Mouse (Mus musculus): ENCODE data around the gene Zfyve21. TPM values are rescaled to one million over a fixed set of nuclear protein-coding genes. Genes with fewer than 3 reads are reported as not detected.

Gene Zfyve21
- total RNA-seq (2015; ENCODE audit: low replicate concordance) (2.5 and 3.3 TPM in 2 replicates), total RNA-seq (2017; ENCODE audit: low replicate concordance) (2.4 and 4.9 TPM in 2 replicates)

DNA sequence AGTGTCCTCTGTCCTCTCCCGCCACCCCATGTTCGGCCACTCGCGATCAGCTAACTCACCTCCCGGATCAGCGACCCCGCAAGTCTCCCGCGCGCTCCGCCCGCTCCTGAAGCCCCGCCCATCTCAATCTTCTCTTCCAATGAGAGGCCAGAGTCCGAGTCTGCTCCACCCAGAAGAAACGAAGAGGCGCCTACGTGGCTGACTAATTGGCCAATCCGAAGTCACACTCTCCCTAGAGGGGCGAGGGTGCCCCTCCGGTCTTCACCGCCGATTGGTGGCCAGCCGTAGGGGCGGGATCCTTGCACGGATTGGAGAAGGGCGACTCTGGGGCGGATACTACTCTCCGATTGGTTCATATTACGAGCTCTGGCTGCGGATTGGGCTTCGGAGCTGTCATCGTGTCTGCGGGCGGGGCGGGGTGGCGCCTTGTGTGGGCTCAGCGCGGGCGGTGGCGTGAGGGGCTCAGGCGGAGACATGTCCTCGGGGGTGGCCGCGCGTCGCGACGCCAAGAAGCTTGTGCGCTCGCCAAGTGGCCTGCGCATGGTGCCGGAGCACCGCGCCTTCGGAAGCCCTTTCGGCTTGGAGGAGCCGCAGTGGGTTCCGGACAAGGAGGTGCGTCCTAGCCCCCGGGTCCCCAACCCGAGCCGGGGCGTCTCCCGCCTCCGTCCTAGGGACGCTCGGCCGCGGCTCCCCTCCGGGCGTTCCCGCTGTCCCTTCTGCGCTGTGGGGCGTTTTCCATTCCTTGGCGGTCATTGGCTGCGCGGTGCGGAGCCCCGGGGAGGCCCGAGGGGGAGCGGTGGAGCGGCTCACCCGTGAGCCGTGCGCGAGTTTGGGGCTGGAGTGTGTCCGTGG, at the start of gene Zfyve21, which contains the start of gene Xrcc3:
Zfyve21 (plus strand) TSS at position 405 of the 852 bp plus-strand sequence.
Xrcc3 (minus strand) TSS at position 108 of the 852 bp plus-strand sequence.
- ATAC-seq (replicated peaks; ENCODE audit: low FRiP score, poor library complexity, severe bottlenecking): peak; percentile 84

DNA sequence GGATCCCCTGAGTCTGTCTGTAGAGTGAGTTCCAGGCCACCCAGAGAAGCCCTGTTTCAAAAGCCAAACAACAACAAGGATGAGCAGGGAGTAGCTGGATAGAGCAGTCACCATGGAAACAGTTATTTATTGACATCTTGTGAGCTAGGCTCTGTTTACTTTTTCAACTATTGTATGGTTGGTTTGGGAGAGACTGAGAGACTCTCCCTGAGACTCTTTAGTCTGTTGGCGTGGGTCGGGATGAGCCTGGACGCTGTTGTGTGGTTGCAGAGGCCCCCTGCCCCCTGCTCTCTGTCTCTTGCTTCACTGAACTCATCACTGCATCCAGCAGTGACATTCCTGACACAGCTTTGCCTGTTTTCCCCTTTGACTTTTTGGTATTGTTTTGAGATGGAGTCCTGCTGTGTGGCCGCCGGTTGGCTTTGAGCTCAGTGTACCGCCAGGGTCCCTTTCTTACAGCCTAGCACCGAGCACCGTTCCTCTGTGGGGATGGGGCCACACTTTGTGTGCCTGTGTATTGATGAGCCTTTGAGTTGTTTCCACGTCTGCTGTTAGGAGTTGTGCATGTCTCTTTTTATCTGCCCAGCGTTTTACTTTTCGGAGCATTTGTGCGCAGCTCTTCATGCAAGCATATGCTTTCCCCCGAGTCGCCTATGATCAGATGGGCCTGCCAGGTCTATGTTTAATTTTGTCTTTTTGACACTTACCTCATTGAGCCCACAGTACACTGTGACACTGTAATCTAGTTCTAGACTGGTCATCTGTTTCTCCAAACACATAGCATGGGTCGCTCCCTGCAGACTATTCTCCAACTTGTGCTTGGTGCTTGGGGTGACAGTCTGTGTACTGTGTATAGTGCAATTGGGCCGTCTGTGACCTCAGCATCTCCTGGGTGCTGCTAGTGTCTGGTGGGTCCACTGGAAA, 47.4 kb upstream of the Zfyve21 start:
- ATAC-seq (replicated peaks; ENCODE audit: low FRiP score, poor library complexity, severe bottlenecking): no peak

DNA sequence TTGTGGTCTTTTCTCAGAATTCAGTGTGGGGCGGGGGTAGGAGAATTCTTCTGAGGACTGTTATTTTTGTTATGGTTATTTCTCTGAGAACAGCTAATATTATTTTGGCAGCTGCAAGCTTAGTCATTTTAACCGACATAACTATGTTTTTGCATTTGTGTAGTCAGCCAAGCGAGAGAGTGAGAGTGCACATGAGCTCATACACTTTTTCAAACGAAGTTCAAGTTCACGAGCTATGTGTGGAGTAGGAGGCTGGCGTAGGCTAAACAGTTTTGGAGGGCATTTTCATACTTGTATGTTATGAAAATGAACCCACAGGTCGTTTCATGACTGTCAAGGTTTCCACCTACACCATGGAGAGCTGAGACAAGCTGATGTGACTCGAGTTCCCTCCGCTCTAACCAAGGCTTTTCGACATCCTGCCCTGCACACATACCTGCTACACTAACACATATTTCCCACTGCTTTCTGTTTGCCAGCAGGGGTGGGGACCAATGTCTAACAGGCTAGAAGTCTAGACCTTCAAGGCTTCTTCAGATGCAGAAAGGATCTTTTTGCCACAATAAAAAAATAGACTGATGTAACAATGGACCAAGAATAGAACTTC, 45.5 kb upstream of the Zfyve21 start:
- no peak for ATAC-seq (replicated peaks; ENCODE audit: low FRiP score, poor library complexity, severe bottlenecking)

DNA sequence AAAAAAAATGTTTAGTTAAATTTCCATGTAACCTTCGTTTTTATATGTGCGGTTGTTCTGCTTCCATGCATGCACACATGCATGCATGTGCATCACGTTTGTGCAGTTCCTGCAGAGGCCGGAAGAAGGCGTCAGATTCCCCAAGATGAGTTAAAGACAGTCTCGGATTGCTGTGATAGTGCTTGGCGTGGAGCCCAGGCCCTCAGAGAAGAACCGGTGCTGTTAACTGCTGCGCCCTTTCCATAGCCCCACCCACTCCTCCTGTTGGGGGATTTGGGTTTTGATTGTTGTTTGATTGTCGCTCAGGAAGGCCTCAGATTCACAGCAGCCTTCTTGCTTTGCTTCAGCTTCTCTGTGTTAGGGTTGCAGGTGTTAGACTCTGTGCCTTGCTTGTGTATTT, 44.7 kb upstream of the Zfyve21 start:
- ATAC-seq (replicated peaks; ENCODE audit: low FRiP score, poor library complexity, severe bottlenecking): no peak

DNA sequence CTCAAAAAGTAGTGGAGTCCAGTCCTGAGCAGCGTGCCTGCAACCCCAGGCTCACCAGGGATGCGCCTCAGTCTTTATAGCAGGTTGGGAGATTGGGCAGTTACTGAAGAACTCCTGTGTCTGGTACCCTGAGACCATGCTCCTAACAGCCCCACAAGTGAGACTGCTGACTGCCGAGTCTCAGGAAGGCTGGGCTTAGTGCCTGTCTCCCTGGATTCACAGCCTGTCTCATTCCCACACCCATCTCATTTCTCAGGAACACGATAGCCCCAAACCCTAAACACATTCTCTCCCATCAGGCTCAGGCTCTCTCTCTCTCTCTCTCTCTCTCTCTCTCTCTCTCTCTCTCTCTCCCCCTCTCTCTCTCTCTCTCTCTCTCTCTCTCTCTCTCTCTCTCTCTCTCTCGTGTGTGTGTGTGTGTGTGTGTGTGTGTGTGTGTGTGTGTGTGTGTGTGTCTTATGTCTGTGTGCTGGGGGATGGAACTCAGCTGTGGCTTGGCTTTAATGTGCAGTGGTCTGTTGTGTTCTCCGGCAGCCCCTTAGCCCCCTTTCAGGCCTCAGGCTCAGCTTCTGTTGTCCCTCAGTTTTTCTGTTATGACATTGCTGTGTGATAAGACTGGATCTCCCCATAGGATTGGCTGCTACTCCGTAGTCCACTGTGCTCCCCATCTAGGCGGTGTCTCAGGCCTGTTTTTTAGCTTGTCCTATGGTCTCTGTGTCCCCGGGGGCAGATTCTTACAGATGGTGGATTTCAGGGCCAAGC, 44.0 kb upstream of the Zfyve21 start:
- no peak for ATAC-seq (replicated peaks; ENCODE audit: low FRiP score, poor library complexity, severe bottlenecking)

DNA sequence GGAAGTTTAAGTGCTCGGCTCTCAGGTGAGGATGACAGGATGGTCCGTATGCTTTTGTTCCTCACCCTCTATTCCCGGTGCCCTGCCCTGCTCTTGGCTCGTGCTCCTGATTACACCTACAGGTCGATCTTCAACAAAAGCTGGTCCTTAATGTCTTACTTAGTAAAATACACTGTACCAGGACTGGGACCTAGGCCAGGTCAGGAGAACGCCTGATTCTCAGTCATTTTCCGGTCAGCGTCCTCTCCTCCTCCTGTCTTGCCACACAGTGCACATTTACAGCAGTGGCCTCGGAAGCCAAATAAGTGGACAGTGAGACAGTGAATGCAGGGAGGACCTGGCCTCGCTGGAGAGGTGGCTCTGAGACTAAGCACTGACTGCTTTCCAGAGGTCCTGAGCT, 43.3 kb upstream of the Zfyve21 start:
- ATAC-seq (replicated peaks; ENCODE audit: low FRiP score, poor library complexity, severe bottlenecking): no peak

DNA sequence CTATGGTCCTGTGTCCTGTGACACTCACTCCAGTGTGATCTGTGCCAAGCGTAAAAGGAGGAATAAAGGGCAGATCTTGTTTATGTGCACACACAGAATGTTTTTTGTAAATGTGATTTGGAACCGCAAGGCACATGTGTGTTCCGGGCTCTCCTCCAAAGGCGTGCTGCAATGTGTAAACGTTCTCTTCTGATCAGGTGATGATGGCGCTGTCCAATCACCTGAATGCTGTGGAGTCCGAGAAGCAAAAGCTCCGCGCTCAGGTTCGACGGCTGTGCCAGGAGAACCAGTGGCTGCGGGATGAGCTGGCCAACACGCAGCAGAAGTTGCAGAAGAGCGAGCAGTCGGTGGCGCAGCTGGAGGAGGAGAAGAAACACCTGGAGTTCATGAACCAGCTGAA, 39.8 kb upstream of the Zfyve21 start:
- ATAC-seq (replicated peaks; ENCODE audit: low FRiP score, poor library complexity, severe bottlenecking): no peak

DNA sequence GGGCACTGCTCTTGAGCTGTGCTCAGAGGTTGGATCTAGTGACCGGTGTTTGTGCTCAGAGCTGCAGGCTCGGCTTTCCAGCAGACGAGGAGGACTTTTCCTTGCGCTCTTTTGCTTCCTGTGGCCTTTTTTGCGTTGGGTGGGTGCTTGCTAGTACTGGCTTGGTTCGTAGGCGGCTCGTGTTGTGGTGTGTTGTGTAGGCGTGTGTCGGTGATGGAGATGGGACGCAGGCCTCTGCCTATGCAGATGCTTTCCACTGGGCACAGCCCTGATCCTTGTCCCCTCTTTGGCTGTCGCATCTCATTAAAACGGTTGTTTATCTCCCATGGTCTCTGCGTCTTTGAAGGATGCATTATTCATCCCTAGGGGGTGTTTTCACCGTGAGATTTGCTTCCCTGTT, 39.1 kb upstream of the Zfyve21 start:
- ATAC-seq (replicated peaks; ENCODE audit: low FRiP score, poor library complexity, severe bottlenecking): no peak

DNA sequence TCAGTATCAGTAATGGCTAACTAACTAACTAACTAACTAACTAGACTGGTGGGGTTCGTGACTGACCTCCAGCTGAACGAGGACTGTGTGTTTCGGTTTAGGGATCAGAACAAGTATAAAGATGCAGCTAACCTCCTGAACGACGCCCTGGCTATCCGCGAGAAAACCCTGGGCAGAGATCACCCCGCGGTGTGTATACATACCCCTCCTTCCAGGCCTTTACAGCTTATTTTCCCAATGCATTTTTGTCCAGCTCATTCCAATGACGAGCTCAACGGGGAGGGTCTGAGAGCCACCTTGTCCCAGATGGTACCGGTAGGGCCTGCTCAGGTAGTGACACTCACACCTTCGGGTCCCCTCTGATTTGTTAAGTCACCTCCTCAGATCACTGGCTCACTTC, 36.1 kb upstream of the Zfyve21 start:
- ATAC-seq (replicated peaks; ENCODE audit: low FRiP score, poor library complexity, severe bottlenecking): no peak

DNA sequence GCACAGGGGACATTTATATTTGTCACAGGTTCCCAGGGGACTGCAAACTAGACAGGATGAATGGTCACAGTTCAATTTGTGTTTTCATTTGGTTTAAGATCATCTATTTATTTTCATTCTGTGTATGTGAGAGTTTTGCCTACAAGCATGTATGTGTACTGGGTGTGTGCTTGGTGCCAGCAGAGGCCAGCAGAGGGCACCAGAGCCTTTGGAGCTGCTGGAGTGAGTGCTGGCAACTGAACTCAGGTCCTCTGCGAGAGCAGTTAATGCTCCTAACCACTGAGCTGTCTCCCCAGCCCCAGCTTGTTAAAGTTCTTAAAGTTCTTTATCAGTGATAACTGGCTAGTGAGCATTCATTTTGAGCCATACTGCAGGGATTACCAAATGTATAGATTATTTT, 34.4 kb upstream of the Zfyve21 start:
- ATAC-seq (replicated peaks; ENCODE audit: low FRiP score, poor library complexity, severe bottlenecking): no peak

DNA sequence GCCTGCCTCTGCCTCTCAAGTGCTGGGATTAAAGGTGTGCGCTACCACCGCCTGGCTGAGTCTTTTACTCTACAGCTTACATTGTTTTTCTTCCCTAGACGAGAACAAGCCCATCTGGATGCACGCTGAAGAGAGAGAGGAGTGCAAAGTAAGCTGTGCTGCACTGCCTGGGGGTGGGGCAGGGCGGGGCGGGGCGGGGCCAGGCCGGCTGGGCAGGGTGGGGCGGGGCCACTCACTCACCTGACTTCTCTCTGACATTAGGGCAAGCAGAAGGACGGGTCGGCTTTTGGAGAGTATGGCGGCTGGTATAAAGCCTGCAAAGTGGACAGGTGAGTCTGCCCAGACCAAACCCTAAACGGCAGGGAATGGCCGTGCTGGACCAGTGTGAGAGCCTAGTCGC, 28.8 kb upstream of the Zfyve21 start:
- ATAC-seq (replicated peaks; ENCODE audit: low FRiP score, poor library complexity, severe bottlenecking): no peak

DNA sequence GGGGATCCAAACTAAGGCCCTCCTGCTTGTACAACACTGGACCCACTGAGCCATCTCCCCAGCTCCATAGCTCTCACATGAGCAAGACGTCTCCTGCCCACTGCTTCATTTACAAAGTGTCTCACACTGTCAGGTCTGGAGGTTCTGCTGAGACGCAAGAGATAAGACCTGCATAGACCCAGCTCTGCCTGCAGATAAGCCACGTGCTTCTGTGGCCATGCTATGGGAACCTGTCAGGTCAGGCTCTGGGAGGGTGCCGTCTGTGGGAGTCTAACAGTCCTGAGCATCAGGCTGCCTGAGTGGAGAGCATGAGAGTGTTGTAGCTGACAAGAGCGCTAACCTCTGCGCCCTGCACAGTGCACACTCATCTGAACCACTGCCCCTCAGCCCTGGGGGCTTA, 27.0 kb upstream of the Zfyve21 start:
- no peak for ATAC-seq (replicated peaks; ENCODE audit: low FRiP score, poor library complexity, severe bottlenecking)

DNA sequence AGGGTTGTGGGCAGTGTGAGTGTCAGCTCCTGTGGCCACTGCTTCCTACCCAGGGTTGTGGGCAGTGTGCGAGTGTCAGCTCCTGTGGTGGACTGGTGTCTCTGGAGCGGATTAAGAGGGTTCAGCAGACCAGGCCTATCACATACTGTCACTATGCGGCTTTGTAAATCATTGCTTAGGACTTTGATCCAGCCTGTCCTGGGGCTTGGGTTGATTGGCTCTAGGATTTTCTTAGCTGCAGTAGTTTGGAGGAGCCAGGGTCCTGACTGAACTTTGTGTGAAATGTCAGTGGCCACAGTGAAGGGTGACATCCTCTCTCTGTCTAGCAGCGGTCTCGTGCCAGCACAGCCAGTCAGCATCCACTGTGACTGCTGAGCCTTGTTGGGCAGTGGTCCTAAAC, 23.9 kb upstream of the Zfyve21 start:
- ATAC-seq (replicated peaks; ENCODE audit: low FRiP score, poor library complexity, severe bottlenecking): no peak

DNA sequence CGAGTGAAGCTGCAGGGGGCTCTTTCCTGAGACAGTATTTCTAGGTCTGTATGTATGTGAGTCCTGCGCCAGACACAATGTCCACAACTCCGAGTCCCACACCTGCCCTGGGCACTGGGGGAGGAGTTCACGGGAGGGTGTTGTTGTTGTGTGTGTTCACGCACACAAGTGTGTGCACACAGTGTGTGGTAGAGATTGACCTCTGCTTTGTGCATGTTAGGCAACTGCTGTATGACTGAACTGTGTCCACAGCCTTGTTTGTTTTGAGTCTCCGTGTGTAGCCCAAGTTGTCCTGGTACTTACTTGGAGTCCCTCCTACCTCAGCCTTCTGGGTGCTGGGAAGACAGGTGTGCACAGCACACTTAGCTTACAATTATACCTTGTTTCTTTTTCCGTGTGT, 23.3 kb upstream of the Zfyve21 start:
- ATAC-seq (replicated peaks; ENCODE audit: low FRiP score, poor library complexity, severe bottlenecking): no peak

DNA sequence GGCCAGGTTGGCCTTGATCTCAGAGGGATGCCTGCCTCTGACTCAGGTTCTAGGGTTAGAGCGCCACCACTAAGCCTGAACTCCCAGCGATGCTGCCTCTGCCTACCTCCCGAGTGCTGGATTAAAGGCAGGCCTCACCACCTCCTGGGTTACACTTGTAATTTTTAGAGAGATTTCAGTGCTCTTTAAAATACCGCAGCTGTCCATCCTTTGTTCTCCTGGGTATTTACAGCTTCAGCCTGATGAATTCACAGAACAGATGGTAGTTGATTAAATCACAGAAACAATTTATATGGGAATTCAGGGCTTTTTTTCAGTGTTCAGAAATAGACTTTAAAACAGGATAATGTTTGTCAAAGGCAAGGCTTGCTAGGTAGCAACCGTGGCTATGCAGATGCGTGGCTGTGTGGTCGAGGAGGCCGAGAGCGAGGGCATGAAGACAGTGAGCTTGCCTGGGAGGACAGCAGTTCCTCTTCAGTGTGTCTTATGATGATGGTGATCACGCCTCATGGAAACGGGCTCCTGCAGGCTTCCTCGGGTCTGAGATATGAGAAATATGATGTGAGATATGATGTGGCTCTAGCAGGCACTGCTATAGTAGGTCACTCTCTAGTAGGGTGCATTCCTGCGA, 22.4 kb upstream of the Zfyve21 start:
- no peak for ATAC-seq (replicated peaks; ENCODE audit: low FRiP score, poor library complexity, severe bottlenecking)

DNA sequence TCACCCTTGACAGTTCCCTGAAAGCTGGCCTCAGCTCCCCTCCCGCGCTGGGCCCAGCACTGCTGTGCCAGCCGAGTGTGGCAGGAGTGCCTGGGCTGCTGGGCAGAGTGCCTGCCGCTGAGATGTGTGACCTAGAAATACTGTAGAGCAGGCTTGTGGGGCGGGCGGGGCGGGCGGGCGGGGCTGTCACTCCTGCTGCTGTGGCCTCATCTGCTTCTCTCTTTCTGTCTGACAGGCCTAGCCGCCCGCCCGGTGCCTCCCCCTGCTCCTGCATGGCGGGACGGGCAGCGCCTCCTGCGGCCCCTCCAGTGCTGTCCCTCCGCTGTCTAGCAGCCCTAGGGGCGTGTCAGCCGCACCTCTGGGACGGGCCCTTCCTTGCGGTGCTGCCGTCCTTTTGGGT, 19.9 kb upstream of the Zfyve21 start:
- ATAC-seq (replicated peaks; ENCODE audit: low FRiP score, poor library complexity, severe bottlenecking): no peak

DNA sequence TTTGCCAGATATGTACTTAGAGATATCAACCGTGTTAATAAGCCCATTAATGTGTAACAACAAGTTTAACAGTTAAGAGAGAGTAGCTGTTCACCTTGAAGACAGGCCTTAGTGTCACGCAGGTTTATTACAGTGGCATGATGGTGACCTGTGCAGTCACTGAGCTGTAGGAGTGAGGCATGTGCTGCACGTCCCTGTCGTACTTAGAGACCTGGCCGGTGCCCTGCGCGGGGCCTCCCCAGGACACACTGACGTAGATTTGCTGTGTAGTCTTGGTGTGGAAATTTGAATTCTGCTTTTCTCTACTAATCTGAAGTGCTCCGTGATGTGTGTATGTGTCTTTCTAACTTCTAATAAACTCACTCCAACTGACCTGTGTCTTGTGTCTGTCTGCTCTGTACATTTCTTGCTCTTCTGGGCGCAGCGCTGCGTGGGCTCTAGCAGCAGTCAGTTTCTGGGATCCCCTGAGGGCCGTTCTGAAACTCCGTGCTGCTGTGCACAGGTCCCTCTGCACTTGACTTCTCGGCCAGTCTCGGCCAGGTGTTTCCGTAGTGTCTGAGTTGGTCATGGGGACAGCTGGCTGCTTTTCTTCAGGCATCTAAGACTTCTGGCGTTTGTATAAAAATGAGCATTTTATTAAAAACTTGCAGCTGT, 19.3 kb upstream of the Zfyve21 start:
- ATAC-seq (replicated peaks; ENCODE audit: low FRiP score, poor library complexity, severe bottlenecking): no peak

DNA sequence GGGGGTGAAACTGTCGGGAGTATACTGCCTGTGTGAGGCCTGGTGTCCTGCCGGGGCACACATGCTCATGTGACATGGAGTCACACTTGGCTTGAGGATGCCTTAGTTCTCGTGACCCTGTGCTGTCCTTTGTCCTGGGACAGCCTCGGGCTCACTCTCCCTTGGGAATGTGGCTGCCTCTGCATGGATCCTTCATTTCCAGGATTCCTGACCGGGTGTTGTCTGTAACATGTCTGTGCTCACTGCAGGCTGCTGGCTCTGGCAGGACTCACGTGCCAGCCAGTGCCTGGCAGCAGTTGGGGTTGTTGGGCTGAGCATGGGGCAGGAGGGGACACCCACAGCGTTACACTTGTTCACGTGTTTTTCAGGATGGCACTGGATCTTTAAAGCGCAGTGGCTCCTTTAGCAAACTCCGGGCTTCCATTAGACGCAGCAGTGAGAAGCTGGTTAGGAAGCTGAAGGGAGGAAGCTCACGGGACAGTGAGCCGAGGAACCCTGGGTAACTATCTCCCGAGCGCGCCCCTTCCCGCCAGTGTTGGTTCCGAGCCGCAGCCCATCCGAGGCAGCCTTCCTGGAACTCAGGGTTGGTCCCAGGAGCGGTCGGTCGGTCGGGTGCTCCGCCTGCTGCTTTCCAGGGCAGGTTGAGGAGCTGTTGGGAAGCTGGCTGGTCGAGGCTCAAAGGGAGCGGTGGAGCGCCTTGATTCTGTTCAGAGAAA, 18.6 kb upstream of the Zfyve21 start:
- no peak for ATAC-seq (replicated peaks; ENCODE audit: low FRiP score, poor library complexity, severe bottlenecking)

Measured in erythroblast, adult 5-6 weeks (primary cell).